Mouse (Mus musculus) macrophage (primary cell): ENCODE data around the gene Mafg. TPM values are rescaled to one million over a fixed set of nuclear protein-coding genes. Genes with fewer than 3 reads are reported as not detected.

ENCODE experiments used
- H3K27ac ChIP-seq: fragments of 350-480 bp; formaldehyde crosslinking; 2 replicates; pipeline ENCODE4 v1.9.0; 2021
- H3K36me3 ChIP-seq: fragments of 350-480 bp; formaldehyde crosslinking; 2 replicates; pipeline ENCODE4 v1.9.0; 2021; ENCODE audit errors: inconsistent target
- H3K4me3 ChIP-seq: fragments of 350-480 bp; formaldehyde crosslinking; 2 replicates; pipeline ENCODE4 v1.9.0; 2021; ENCODE audit errors: inconsistent target
- H3K79me2 ChIP-seq: fragments of 350-480 bp; formaldehyde crosslinking; 2 replicates; pipeline ENCODE4 v1.9.0; 2021; ENCODE audit errors: inconsistent target
- WGBS: methylation state at CpG from one replicate; pipeline ENCODE4 v1.1.7; 2026; ENCODE audit warnings: inconsistent platforms; ENCODE audit not compliant: missing documents; 5-methylcytosine and 5-hydroxymethylcytosine counted together
- polyA plus RNA-seq: library from polyadenylated mRNA; stranded (reverse); fragments of 250-400 nt; gene quantifications from 3 replicates; pipeline ENCODE4 v1.2.4, GENCODE M21; 2018; ENCODE audit warnings: inconsistent platforms

The Mafg gene
- polyA plus RNA-seq, 1 experiment from 2014 or later = 18.1 TPM

DNA sequence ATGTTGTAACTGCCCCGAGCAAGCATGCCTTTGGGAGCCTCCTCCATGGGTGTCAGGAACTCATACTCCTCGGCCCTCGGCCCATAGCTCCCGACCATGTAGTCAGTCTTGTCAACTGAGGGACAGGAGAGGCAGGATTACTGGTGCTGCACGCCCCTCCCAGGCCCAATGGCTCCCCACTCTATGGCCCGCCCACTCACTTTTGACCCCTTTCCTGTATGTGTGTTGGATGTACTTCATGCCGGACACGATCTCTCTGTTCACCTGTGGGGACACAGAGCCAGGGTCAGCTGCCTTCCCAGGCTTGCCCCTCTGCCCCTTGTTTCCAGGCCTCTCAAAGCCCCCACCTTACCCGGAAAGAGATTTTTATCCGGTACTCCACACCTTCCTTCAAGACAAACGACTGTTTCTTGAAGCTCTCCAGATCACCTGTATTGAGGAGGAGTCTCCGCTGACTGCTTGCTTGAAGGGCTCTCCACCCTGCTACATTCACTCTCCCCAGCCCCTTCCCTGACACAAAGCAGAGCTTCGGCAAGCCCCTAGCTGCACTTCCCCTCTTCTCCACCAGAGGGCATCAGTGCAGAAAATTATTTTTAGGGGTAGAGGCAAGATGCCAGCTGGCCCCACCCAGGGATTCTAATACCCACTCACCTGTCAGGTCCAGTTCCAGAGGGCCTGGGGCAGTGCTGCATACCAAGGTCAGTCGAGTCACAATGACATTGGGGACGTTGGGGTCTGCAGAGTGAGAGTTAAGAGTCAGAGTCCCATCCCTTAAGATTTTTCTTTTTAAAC lies 53.9 kb downstream of the Mafg start:
- H3K27ac ChIP-seq = peak overlapping the region; percentile 91
- H3K36me3 ChIP-seq = peaks cover 19% of the 10 kb centered on the region
- peaks cover 45% of the 10 kb centered on the region for H3K79me2 ChIP-seq
- WGBS = 66% methylated on average over 8 of the region's 15 CpGs
- H3K4me3 ChIP-seq = peak overlapping the region; percentile 89

DNA sequence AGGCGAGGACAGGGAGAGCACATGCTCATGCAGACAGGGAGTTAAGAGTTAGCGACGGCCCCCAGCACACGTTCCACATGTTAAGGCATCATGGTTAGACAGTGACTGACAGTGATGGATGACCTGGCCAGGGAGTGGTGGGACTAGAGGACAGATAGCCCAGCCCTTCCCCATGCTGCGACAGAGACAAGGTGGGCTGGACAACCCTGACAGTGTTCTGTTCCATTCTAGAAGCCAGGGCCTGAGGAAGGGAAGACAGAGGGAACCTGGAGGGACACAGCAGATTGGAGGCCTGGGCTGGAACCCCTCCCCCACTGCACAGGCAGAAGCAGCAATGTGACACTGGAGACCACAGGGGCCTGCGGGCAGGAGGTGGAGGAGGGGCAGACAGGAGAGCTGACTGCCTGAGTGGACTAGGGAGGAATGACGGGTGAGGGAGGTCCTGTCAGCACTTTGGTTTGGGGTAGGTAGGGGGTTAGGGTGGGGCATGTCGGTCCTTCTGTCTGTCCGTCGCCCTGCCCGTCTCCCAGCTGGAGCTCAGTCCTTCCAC lies 54.6 kb downstream of the Mafg start:
- 92% methylated on average over 7 of the region's 11 CpGs for WGBS
- peaks cover 52% of the 10 kb centered on the region for H3K79me2 ChIP-seq
- peaks cover 19% of the 10 kb centered on the region for H3K36me3 ChIP-seq
- no peak overlapping the region for H3K27ac ChIP-seq
- H3K4me3 ChIP-seq = no peak overlapping the region

DNA sequence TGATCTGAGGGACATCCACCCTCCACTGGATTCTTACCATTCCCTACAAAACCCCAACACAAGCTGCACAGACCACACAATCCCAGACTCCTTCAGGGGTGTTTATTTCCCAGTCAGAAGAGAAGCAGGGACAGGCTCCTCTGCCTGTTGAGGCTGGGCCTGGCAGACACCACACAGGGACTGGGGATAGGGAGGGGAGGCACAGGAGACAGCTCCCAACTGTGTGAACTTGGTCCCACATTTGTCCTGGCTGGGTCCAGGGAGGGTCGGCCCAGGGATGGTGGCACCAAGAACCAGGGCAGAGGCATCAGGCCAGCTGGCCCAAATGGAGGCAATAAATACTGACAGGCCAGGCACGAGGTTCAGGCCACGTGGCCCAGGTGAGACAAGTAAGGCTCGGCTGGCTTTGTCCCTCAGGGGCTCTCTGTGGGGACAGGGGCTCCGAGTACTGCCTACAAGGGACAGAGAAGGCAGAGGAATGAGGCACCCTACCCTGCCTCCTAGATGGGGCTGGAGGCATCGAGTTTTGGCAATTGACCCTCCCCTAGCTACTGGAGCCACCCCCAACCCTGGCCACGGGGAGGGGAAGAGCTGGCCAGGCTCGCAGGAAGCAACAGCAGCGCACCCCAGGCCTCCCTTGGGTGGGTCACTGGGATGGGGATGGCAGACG lies 55.2 kb downstream of the Mafg start:
- WGBS = 81% methylated on average over 9 of the region's 10 CpGs
- H3K79me2 ChIP-seq = peaks cover 52% of the 10 kb centered on the region
- H3K27ac ChIP-seq = no peak overlapping the region
- no peak overlapping the region for H3K4me3 ChIP-seq
- peaks cover 19% of the 10 kb centered on the region for H3K36me3 ChIP-seq

DNA sequence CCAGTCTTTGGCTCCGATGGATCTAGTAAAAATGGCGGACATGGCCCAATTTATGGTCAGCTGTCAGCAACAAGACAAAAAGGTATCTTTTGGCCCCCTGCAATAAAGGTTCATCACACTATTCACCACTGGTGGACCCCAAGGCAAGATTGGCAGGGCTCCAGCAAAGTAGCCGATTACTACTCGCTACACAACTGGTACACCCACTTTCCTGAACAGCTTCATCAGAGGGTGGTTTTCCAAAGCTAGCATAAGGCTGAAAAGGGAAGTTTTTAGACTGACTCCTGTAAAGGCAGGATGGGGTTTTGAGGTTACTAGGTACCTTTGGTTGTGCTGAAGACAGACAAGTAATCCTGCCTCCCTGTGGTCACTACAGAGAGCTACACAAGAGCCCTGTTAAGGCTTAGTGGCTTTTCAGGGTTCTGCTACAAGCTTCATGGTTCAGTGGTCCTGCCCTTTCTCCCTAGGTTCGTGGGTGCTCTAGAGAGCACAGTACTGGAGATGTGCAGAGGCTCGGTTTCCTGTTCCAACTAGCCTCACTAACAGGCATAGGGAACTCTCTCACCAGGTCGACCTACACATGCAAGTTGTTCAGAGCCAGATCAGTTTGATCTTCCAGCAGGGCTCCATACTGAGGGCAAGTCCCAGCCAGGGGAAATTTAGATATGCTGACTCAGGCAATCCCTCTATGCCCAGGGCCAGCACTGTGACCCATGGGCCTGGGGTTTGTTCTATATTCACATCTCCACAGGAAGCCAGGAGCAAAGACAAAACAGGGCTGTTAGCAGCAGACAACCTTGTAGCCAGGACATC lies 56.0 kb downstream of the Mafg start:
- Histone ChIP-seq H3K27ac (no peak overlapping the region), H3K4me3 (no peak overlapping the region), H3K79me2 (peaks cover 52% of the 10 kb centered on the region), H3K36me3 (peaks cover 19% of the 10 kb centered on the region)
- WGBS = 83% methylated on average over 7 of the region's 7 CpGs

DNA sequence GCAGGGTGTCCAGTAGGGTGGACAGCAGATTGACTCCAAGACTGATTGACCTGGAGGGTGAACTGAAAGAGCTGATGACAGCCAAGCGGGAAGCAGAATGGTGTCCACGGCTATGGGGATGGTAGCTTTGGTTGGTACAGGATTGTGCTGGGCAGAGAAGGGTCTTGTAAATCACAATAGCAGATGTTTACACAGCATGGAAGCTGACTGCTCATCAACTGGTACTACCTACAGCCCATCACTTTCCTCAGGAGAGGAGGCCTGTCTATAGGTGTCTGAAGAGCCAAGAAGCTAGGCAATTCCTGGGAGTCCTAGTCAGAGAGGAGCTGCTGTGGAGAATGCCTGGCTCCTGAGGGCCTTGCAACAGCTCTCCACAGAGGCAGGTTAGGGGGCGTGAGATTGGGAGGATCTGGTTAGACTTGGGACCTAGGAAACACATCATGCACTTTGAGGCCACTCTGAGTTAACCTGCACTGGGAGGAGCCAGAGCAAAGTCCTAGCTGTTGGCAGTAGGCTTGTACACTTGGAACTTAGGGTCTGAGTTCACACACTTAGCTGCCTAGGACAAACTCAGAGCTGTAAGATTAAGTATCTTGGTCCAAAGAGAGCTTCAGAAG lies 56.9 kb downstream of the Mafg start:
- no peak overlapping the region for H3K27ac ChIP-seq
- peaks cover 19% of the 10 kb centered on the region for H3K36me3 ChIP-seq
- no peak overlapping the region for H3K4me3 ChIP-seq
- WGBS = 93% methylated on average over 3 of the region's 3 CpGs
- peaks cover 62% of the 10 kb centered on the region for H3K79me2 ChIP-seq

DNA sequence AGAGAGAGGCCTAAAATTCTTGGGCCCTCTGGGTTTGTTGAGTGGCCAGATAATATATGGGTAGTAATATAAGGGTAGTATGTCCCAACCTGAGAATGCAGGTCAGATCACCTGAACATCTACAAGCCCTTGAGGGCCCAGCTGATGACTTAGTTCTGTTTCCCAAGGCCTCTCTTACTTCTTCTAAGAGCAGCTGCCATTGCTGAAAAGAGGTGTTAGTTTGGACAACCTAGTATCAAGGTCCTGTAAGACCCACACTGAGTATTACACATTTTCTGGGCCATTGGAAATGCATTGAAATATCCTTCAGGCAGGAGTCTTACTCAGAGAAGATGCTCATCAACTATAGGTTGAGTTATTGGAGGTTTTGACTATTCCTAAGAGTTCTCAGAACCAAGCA lies 57.5 kb downstream of the Mafg start:
- H3K27ac ChIP-seq = no peak overlapping the region
- H3K4me3 ChIP-seq = no peak overlapping the region
- peaks cover 19% of the 10 kb centered on the region for H3K36me3 ChIP-seq
- peaks cover 66% of the 10 kb centered on the region for H3K79me2 ChIP-seq

Other genes with a start within 250 kb of the Mafg start
- 38.6 to 47.8 TPM (median 45.8 TPM) in 3 replicates for gene Nploc4, start 195.9 kb downstream of the Mafg start, polyA plus RNA-seq
- 0.54 to 2.3 TPM (median 1.5 TPM) in 3 replicates for gene Tspan10, start 191.0 kb downstream of the Mafg start, polyA plus RNA-seq
- gene Pde6g, start 180.1 kb downstream of the Mafg start, polyA plus RNA-seq = 0.32 TPM in 1 of 3 replicates, not detected in the others
- 2.6 to 10.4 TPM (median 6.3 TPM) in 3 replicates for gene Oxld1, start 175.5 kb downstream of the Mafg start, polyA plus RNA-seq
- gene Ccdc137, start 175.5 kb downstream of the Mafg start, polyA plus RNA-seq = 11.7 to 12.7 TPM (median 11.8 TPM) in 3 replicates
- gene Arl16, start 166.0 kb downstream of the Mafg start, polyA plus RNA-seq = 11.8 to 16.5 TPM (median 14.2 TPM) in 3 replicates
- gene Mrpl12, start 149.0 kb downstream of the Mafg start, polyA plus RNA-seq = 28.2 to 81.1 TPM (median 37.6 TPM) in 3 replicates
- 29.6 to 61.7 TPM (median 44.6 TPM) in 3 replicates for gene Slc25a10, start 141.8 kb downstream of the Mafg start, polyA plus RNA-seq
- 0.09 TPM in 1 of 3 replicates, not detected in the others for gene Gcgr, start 102.9 kb downstream of the Mafg start, polyA plus RNA-seq
- 36.9 to 60.9 TPM (median 57.7 TPM) in 3 replicates for gene Mcrip1, start 83.9 kb downstream of the Mafg start, polyA plus RNA-seq
- not detected in 3 replicates for gene Ppp1r27, start 82.5 kb downstream of the Mafg start, polyA plus RNA-seq
- 294 to 442 TPM (median 388 TPM) in 3 replicates for gene P4hb, start 60.3 kb downstream of the Mafg start, polyA plus RNA-seq
- 662 to 966 TPM (median 875 TPM) in 3 replicates for gene Arhgdia, start 52.0 kb downstream of the Mafg start, polyA plus RNA-seq
- gene Alyref, start 35.2 kb downstream of the Mafg start, polyA plus RNA-seq = 34.3 to 88.6 TPM (median 41.5 TPM) in 3 replicates
- gene Anapc11, start 35.2 kb downstream of the Mafg start, polyA plus RNA-seq = 40.4 to 78.6 TPM (median 76.2 TPM) in 3 replicates
- gene Npb, start 25.1 kb downstream of the Mafg start, polyA plus RNA-seq = not detected in 3 replicates
- 23.8 to 69.4 TPM (median 36.2 TPM) in 3 replicates for gene Pcyt2, start 15.7 kb downstream of the Mafg start, polyA plus RNA-seq
- 37.3 to 77.5 TPM (median 50.4 TPM) in 3 replicates for gene Sirt7, start 8.4 kb downstream of the Mafg start, polyA plus RNA-seq
- not detected in 3 replicates for gene Pycr1, start 10.2 kb upstream of the Mafg start, polyA plus RNA-seq
- not detected in 3 replicates for gene Myadml2, start 14.6 kb upstream of the Mafg start, polyA plus RNA-seq
- gene Notum, start 27.6 kb upstream of the Mafg start, polyA plus RNA-seq = not detected in 3 replicates
- 21.6 to 38.8 TPM (median 34.8 TPM) in 3 replicates for gene Aspscr1, start 39.4 kb upstream of the Mafg start, polyA plus RNA-seq
- gene Cenpx, start 80.1 kb upstream of the Mafg start, polyA plus RNA-seq = 70.5 to 93.2 TPM (median 84.4 TPM) in 3 replicates
- 8.8 to 16.3 TPM (median 8.9 TPM) in 3 replicates for gene Lrrc45, start 80.3 kb upstream of the Mafg start, polyA plus RNA-seq
- 5.4 to 14.4 TPM (median 7.5 TPM) in 3 replicates for gene Rac3, start 87.9 kb upstream of the Mafg start, polyA plus RNA-seq
- gene Dcxr, start 93.7 kb upstream of the Mafg start, polyA plus RNA-seq = 50.0 to 96.7 TPM (median 78.2 TPM) in 3 replicates
- gene Cbr2, start 98.5 kb upstream of the Mafg start, polyA plus RNA-seq = 26.0 to 63.7 TPM (median 28.8 TPM) in 3 replicates
- gene Hmga1b, start 129.2 kb upstream of the Mafg start, polyA plus RNA-seq = 3.8 to 12.6 TPM (median 5.1 TPM) in 3 replicates
- 12.9 to 16.2 TPM (median 15.6 TPM) in 3 replicates for gene Rfng, start 150.6 kb upstream of the Mafg start, polyA plus RNA-seq
- gene Gps1, start 150.7 kb upstream of the Mafg start, polyA plus RNA-seq = 31.8 to 85.4 TPM (median 49.9 TPM) in 3 replicates
- 17.1 to 33.6 TPM (median 26.6 TPM) in 3 replicates for gene Dus1l, start 162.8 kb upstream of the Mafg start, polyA plus RNA-seq
- 20.8 to 45.3 TPM (median 23.6 TPM) in 3 replicates for gene Fasn, start 190.9 kb upstream of the Mafg start, polyA plus RNA-seq